Mouse (Mus musculus): ENCODE measurements at regions not wholly inside any gene's neighbourhood (a gene's known extent, or its start where the extent isn't known, plus 50 kb on each side); places are given as distances from the start of the nearest gene placed in this dataset.
"Not testable (repeated sequence)": the region's sequence is repeated elsewhere in the genome, so short reads cannot be mapped to it uniquely, and the experiment has no call there.

GRCm38 (mm10) chr3:4854958-4855566 lies 895.5 kb upstream of the Gm8797 start:
- Histone ChIP-seq H3K27ac (ENCODE audit: insufficient read depth, low read depth, low read length) (no peak overlapping the region), H3K4me3 (ENCODE audit: insufficient read depth, low read depth, low read length) (no peak overlapping the region), H3K4me1 (ENCODE audit: control insufficient read depth, insufficient read depth, low read length) (no peaks in the 10 kb centered on the region), H3K27me3 (replicated peaks; ENCODE audit: control insufficient read depth, insufficient read depth, low read length) (no peaks in the 10 kb centered on the region), H3K36me3 (ENCODE audit: control insufficient read depth, insufficient read depth, low read length) (no peaks in the 10 kb centered on the region)
- TF ChIP-seq CTCF (conservative IDR thresholded peaks at IDR 0.05; ENCODE audit: insufficient read depth, insufficient read length, low read depth, low read length) (no peak), POLR2A (IDR thresholded peaks at IDR 0.05; ENCODE audit: low read depth, low read length) (no peak)
- 98% methylated on average over 1 of the region's 1 CpGs for WGBS
- no peak for DNase-seq

DNA sequence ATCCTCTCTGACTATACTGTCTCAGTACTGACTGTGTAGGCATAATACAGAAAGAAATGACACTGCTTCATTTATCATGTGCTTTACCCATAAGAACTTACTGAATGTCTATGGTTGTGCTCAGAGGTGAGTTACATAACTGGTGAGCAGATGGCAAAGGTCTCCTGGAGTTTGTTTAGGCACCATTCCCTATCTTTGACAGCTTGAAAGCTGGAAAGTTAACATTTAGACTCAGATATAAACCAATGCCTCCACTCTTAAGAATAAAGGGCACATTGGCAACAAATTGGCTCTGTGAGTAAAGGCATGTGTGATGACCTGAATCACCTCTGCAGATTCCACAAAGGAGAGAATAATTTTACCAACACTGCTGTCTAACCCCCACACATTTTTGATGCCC lies 894.0 kb upstream of the Gm8797 start:
- TF ChIP-seq CTCF (conservative IDR thresholded peaks at IDR 0.05; ENCODE audit: insufficient read depth, insufficient read length, low read depth, low read length), result no peak
- no peak for TF ChIP-seq POLR2A (IDR thresholded peaks at IDR 0.05; ENCODE audit: low read depth, low read length)
- Histone ChIP-seq H3K4me1 (ENCODE audit: control insufficient read depth, insufficient read depth, low read length) (no peaks in the 10 kb centered on the region), H3K27me3 (replicated peaks; ENCODE audit: control insufficient read depth, insufficient read depth, low read length) (no peaks in the 10 kb centered on the region), H3K27ac (ENCODE audit: insufficient read depth, low read depth, low read length) (no peak overlapping the region), H3K4me3 (ENCODE audit: insufficient read depth, low read depth, low read length) (no peak overlapping the region), H3K36me3 (ENCODE audit: control insufficient read depth, insufficient read depth, low read length) (no peaks in the 10 kb centered on the region)
- DNase-seq, result peak; percentile 10

DNA sequence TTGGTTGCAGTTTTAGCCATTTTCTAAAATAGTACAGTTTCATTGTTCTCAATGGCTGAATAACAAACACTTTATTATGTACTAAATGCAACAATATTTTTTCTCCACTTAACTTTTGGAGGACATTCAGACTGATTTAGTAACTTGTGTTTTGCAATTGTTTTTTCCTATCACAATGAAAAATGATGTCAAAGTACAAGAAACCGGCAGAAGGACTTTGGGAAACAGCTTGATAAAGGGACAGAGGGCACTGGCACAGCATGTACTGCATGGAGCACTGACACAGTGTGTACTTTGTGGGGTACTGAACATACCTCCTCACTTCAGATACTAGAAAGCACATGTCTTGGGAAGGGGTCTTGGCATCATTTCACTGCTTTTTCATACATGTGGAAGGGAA lies 884.4 kb upstream of the Gm8797 start:
- DNase-seq, result no peak
- WGBS, result 55% methylated on average over 1 of the region's 1 CpGs
- Histone ChIP-seq H3K4me1 (ENCODE audit: control insufficient read depth, insufficient read depth, low read length) (no peaks in the 10 kb centered on the region), H3K27me3 (replicated peaks; ENCODE audit: control insufficient read depth, insufficient read depth, low read length) (no peaks in the 10 kb centered on the region), H3K36me3 (ENCODE audit: control insufficient read depth, insufficient read depth, low read length) (no peaks in the 10 kb centered on the region), H3K4me3 (ENCODE audit: insufficient read depth, low read depth, low read length) (no peak overlapping the region), H3K27ac (ENCODE audit: insufficient read depth, low read depth, low read length) (no peak overlapping the region)
- no peak for TF ChIP-seq POLR2A (IDR thresholded peaks at IDR 0.05; ENCODE audit: low read depth, low read length)
- no peak for TF ChIP-seq CTCF (conservative IDR thresholded peaks at IDR 0.05; ENCODE audit: insufficient read depth, insufficient read length, low read depth, low read length)

DNA sequence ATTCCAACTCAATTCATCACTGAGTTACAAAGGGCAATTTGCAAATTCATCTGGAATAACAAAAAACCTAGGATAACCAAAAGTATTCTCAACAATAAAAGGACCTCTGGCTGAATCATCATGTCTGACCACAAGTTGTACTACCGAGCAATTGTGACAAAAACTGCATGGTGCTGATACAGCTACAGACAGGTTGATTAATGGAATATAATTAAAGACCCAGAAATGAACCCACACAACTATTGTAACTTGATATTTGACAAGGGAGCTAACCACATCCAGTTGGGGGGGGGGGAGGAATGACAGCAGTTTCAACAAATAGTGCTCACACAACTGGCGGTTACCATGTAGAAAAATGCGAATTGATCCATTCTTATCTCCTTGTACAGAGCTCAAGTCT lies 864.7 kb upstream of the Gm8797 start:
- TF ChIP-seq CTCF (conservative IDR thresholded peaks at IDR 0.05; ENCODE audit: insufficient read depth, insufficient read length, low read depth, low read length), result no peak
- TF ChIP-seq POLR2A (IDR thresholded peaks at IDR 0.05; ENCODE audit: low read depth, low read length), result no peak
- H3K27ac ChIP-seq (ENCODE audit: insufficient read depth, low read depth, low read length), result no peak overlapping the region
- H3K4me3 ChIP-seq (ENCODE audit: insufficient read depth, low read depth, low read length), result no peak overlapping the region
- H3K36me3 ChIP-seq (ENCODE audit: control insufficient read depth, insufficient read depth, low read length), result no peaks in the 10 kb centered on the region
- no peak for DNase-seq
- 86% methylated on average over 3 of the region's 3 CpGs for WGBS
- no peaks in the 10 kb centered on the region for H3K4me1 ChIP-seq (ENCODE audit: control insufficient read depth, insufficient read depth, low read length)
- no peaks in the 10 kb centered on the region for H3K27me3 ChIP-seq (replicated peaks; ENCODE audit: control insufficient read depth, insufficient read depth, low read length)

DNA sequence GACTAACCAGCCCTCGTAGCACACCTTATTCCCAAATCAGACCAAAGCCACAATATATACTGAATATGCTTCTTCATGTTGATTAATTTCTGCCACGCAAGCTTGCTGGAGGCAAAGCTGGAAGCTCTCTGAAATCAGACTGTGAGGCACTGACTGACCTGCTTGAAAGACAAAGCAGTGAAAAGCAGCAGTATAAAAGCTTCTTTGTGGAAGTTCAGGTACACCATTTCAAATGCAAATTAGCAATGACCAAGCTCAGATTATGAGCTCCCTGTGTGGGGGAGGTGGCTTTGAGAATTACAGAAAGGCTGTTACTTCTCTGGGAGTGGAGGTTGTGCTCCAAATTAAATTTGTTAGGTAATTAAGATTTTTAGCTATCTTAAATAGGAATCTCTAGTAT lies 857.5 kb upstream of the Gm8797 start:
- TF ChIP-seq CTCF (conservative IDR thresholded peaks at IDR 0.05; ENCODE audit: insufficient read depth, insufficient read length, low read depth, low read length) (no peak), POLR2A (IDR thresholded peaks at IDR 0.05; ENCODE audit: low read depth, low read length) (no peak)
- Histone ChIP-seq H3K36me3 (ENCODE audit: control insufficient read depth, insufficient read depth, low read length) (no peaks in the 10 kb centered on the region), H3K4me1 (ENCODE audit: control insufficient read depth, insufficient read depth, low read length) (no peaks in the 10 kb centered on the region), H3K4me3 (ENCODE audit: insufficient read depth, low read depth, low read length) (no peak overlapping the region), H3K27me3 (replicated peaks; ENCODE audit: control insufficient read depth, insufficient read depth, low read length) (no peaks in the 10 kb centered on the region), H3K27ac (ENCODE audit: insufficient read depth, low read depth, low read length) (no peak overlapping the region)
- WGBS, result 83% methylated on average over 2 of the region's 2 CpGs
- DNase-seq, result no peak

DNA sequence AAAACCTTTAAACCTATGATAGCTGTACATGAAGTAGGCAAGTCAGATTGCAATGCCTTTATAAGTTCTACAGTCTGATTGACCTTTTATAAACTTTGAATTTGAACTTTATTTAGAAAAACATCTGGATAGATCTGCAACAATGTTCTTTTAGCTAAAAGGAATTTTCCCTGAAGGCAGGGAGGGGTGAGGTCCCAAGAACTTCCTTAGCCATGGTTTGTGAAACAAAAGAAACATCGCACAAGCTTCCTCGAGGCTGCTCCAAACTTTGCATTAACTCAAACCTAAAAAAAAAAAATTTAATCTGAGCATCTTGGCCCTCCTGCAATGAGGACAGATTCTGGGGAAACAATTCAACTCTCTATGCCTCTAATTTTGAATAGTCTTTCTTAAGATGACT lies 854.8 kb upstream of the Gm8797 start:
- DNase-seq, result no peak
- WGBS, result 76% methylated on average over 2 of the region's 2 CpGs
- no peaks in the 10 kb centered on the region for H3K36me3 ChIP-seq (ENCODE audit: control insufficient read depth, insufficient read depth, low read length)
- TF ChIP-seq POLR2A (IDR thresholded peaks at IDR 0.05; ENCODE audit: low read depth, low read length) (no peak), CTCF (conservative IDR thresholded peaks at IDR 0.05; ENCODE audit: insufficient read depth, insufficient read length, low read depth, low read length) (no peak)
- H3K27me3 ChIP-seq (replicated peaks; ENCODE audit: control insufficient read depth, insufficient read depth, low read length), result no peaks in the 10 kb centered on the region
- H3K4me1 ChIP-seq (ENCODE audit: control insufficient read depth, insufficient read depth, low read length), result no peaks in the 10 kb centered on the region
- H3K4me3 ChIP-seq (ENCODE audit: insufficient read depth, low read depth, low read length), result no peak overlapping the region
- H3K27ac ChIP-seq (ENCODE audit: insufficient read depth, low read depth, low read length), result no peak overlapping the region

DNA sequence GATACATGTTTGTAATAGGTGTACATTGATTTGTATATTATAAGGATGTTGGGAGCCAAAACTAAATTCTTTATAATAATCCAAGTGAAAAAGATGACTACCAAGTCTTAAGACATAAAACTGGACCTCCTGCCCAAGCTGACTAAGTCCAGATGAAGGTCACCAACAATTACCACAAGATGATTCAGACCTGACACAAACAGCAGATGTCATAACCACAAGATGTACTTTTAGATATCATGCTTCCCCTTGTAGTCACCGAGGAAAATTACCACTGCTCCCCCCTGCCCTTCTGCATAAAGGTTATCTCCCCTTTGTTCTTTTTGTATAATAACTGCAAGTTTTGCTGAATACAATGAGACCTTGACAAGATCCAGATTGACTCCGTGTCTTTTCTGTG lies 843.0 kb upstream of the Gm8797 start:
- not testable (repeated sequence) for H3K27ac ChIP-seq (ENCODE audit: insufficient read depth, low read depth, low read length)

GRCm38 (mm10) chr3:4930731-4931130 lies 819.9 kb upstream of the Gm8797 start:
- not testable (repeated sequence) for H3K36me3 ChIP-seq (ENCODE audit: control insufficient read depth, insufficient read depth, low read length)

More for the DNA sequence above, 843.0 kb upstream of the Gm8797 start:
- DNase-seq; H3K36me3 ChIP-seq (ENCODE audit: control insufficient read depth, insufficient read depth, low read length); H3K4me1 ChIP-seq (ENCODE audit: control insufficient read depth, insufficient read depth, low read length); H3K4me3 ChIP-seq (ENCODE audit: insufficient read depth, low read depth, low read length); H3K27me3 ChIP-seq (replicated peaks; ENCODE audit: control insufficient read depth, insufficient read depth, low read length): not testable (repeated sequence)
- 82% methylated on average over 2 of the region's 2 CpGs for WGBS

More at GRCm38 (mm10) chr3:4930731-4931130, 819.9 kb upstream of the Gm8797 start:
- H3K27me3 ChIP-seq (replicated peaks; ENCODE audit: control insufficient read depth, insufficient read depth, low read length); H3K27ac ChIP-seq (ENCODE audit: insufficient read depth, low read depth, low read length); DNase-seq; H3K4me3 ChIP-seq (ENCODE audit: insufficient read depth, low read depth, low read length); H3K4me1 ChIP-seq (ENCODE audit: control insufficient read depth, insufficient read depth, low read length): not testable (repeated sequence)
- WGBS, result 84% methylated on average over 3 of the region's 3 CpGs

Measured in kidney, adult 2 months (tissue).